ENCODE assay signal across 18 mouse cellular contexts in the genomic region with DNA sequence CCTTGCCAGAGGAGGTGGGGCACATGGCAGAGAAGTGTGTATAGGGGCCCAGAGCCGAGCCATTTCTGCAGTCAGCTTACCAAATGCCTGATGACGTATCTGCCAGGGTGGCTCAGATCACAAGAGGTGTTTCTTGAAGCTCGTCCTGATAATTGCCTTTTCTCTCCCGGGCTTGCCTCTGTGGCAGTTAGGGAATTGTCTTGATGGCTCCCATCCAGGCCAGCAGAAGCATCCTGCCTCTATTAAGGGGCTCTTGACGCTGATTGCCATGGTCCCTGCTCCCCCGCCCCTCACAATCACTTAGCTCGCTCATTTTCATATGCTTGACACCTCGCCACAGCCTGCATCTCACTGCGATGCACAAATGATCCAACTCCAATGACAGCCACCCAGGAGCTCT. TPM values are rescaled to one million over a fixed set of nuclear protein-coding genes. Genes with fewer than 3 reads are reported as not detected.
A peak's percentile ranks its signal among the peaks of the same experiment; 100 is the strongest.
DNase-seq lines count a peak whose midpoint lies in the region; ATAC-seq lines count a peak whose summit lies in the region.
"Had no signal": no experiment of that assay in that cellular context is flagged by ENCODE, and none has a peak within 500 bp of the region (broad histone marks: within the 10 kb centered on the region; RNA-seq: fewer than 3 reads in every experiment).

No protein-coding gene starts in this region.

- peak; percentile 68 for DNase-seq in cerebellum, postnatal 10 days
- no peak for DNase-seq in cerebellum, adult 11 months
- DNase-seq in limb, embryonic 11.5 days (ENCODE audit: low spot score): no peak
- DNase-seq in limb, embryonic 10.5 days (ENCODE audit: low spot score): no peak
- DNase-seq in neural tube, embryonic 10.5 days (ENCODE audit: extremely low spot score, low spot score): no peak
- DNase-seq in heart, adult 18-20 months: no peak
- DNase-seq: cerebellum, postnatal 25 days; heart, adult 2 months; kidney, adult 18-20 months; kidney, postnatal 10 days; spleen, adult 18-20 months had no signal

- peaks cover 9% of the 10 kb centered on the region; the same call in 1 of the 2 replicates for H3K4me1 ChIP-seq in limb, embryonic 11.5 days (ENCODE audit: control insufficient read depth, insufficient read depth, low read length)
- H3K4me1 ChIP-seq in limb, embryonic 10.5 days: peaks cover 67% of the 10 kb centered on the region
- H3K4me1 ChIP-seq in neural tube, embryonic 13.5 days (replicated peaks): peaks cover 69% of the 10 kb centered on the region
- peaks cover 52% of the 10 kb centered on the region for H3K4me1 ChIP-seq in stomach, embryonic 16.5 days (ENCODE audit: control insufficient read depth, insufficient read depth, low read length)

- H3K27ac ChIP-seq in limb, embryonic 11.5 days (replicated peaks; ENCODE audit: low read depth, low read length): no peak overlapping the region
- no peak overlapping the region for H3K27ac ChIP-seq in limb, embryonic 10.5 days
- peak overlapping the region; percentile 46 for H3K27ac ChIP-seq in neural tube, embryonic 13.5 days (replicated peaks)
- H3K27ac ChIP-seq in stomach, embryonic 16.5 days (ENCODE audit: low read length): 0 out of 2 replicates have a peak overlapping the region, but pooled peaks have one; percentile 27
- H3K27ac ChIP-seq: left cerebral cortex, adult 2 months had no signal

- H3K36me3 ChIP-seq in limb, embryonic 11.5 days (ENCODE audit: control insufficient read depth, insufficient read depth, low read length): no peaks in the 10 kb centered on the region
- no peaks in the 10 kb centered on the region for H3K36me3 ChIP-seq in limb, embryonic 10.5 days
- no peaks in the 10 kb centered on the region for H3K36me3 ChIP-seq in neural tube, embryonic 13.5 days
- no peaks in the 10 kb centered on the region for H3K36me3 ChIP-seq in stomach, embryonic 16.5 days (ENCODE audit: control insufficient read depth, insufficient read depth, low read length)
- H3K36me3 ChIP-seq: G1E had no signal

- WGBS in limb, embryonic 11.5 days: 20% methylated on average over 9 of the region's 9 CpGs
- 17% methylated on average over 9 of the region's 9 CpGs for WGBS in limb, embryonic 10.5 days
- WGBS in neural tube, embryonic 13.5 days: 26% methylated on average over 9 of the region's 9 CpGs
- WGBS in stomach, embryonic 16.5 days: 51% methylated on average over 9 of the region's 9 CpGs

- no peaks in the 10 kb centered on the region for H3K27me3 ChIP-seq in limb, embryonic 11.5 days (ENCODE audit: control insufficient read depth, insufficient read depth, low read length)
- H3K27me3 ChIP-seq in limb, embryonic 10.5 days (ENCODE audit: low read depth, poor library complexity, severe bottlenecking): no peaks in the 10 kb centered on the region; the same call in 1 of the 2 replicates
- H3K27me3 ChIP-seq in neural tube, embryonic 13.5 days: no peaks in the 10 kb centered on the region; the same call in none of the 2 replicates
- H3K27me3 ChIP-seq in stomach, embryonic 16.5 days (ENCODE audit: control insufficient read depth, insufficient read depth, low read length): no peaks in the 10 kb centered on the region

- H3K4me2 ChIP-seq in limb, embryonic 11.5 days (ENCODE audit: low read depth, severe bottlenecking): no peak overlapping the region
- no peak overlapping the region for H3K4me2 ChIP-seq in neural tube, embryonic 13.5 days
- no peak overlapping the region for H3K4me2 ChIP-seq in stomach, embryonic 16.5 days (ENCODE audit: low read depth, low read length)

- 0 out of 2 replicates have a peak overlapping the region, but pooled peaks have one; percentile 17 for H3K9ac ChIP-seq in limb, embryonic 11.5 days (ENCODE audit: low read length)
- H3K9ac ChIP-seq in neural tube, embryonic 13.5 days: no peak overlapping the region
- 0 out of 2 replicates have a peak overlapping the region, but pooled peaks have one; percentile 16 for H3K9ac ChIP-seq in stomach, embryonic 16.5 days (ENCODE audit: low read length)

- no peak overlapping the region for H3K4me3 ChIP-seq in limb, embryonic 11.5 days (ENCODE audit: low read depth, low read length)
- H3K4me3 ChIP-seq in limb, embryonic 10.5 days: no peak overlapping the region
- H3K4me3 ChIP-seq in neural tube, embryonic 13.5 days: no peak overlapping the region
- H3K4me3 ChIP-seq in stomach, embryonic 16.5 days (replicated peaks; ENCODE audit: low read length): no peak overlapping the region
- H3K4me3 ChIP-seq: erythroblast, embryonic 14.5 days; heart, adult 2 months; left cerebral cortex, adult 2 months; megakaryocyte, embryonic 14.5 days had no signal

- no peak for ATAC-seq in limb, embryonic 11.5 days (ENCODE audit: insufficient number of reproducible peaks, low FRiP score, low TSS enrichment, low read depth)
- no peak for ATAC-seq in neural tube, embryonic 13.5 days (ENCODE audit: low read depth)
- ATAC-seq in stomach, embryonic 16.5 days (ENCODE audit: insufficient read depth, low FRiP score): no peak
- ATAC-seq: CD4-positive, CD25-positive, alpha-beta regulatory T cell, adult 4 months had no signal

- no peaks in the 10 kb centered on the region for H3K9me3 ChIP-seq in limb, embryonic 11.5 days (ENCODE audit: control insufficient read depth, low read length)
- no peaks in the 10 kb centered on the region for H3K9me3 ChIP-seq in limb, embryonic 10.5 days (replicated peaks)
- no peaks in the 10 kb centered on the region for H3K9me3 ChIP-seq in neural tube, embryonic 13.5 days
- H3K9me3 ChIP-seq in stomach, embryonic 16.5 days (replicated peaks; ENCODE audit: control insufficient read depth, low read length): no peaks in the 10 kb centered on the region
- H3K9me3 ChIP-seq: G1E; megakaryocyte, embryonic 14.5 days had no signal

RNA-seq across cellular contexts. Expression of a gene that starts 50.5 kb away (rescaled TPM):
- 19.1 and 19.3 TPM in 2 replicates for polyA plus RNA-seq in limb, embryonic 11.5 days (2014; fragmentation: Nextera tagmentation; extraction: Ambion mirVana)
- 22.9 and 25.3 TPM in 2 replicates for polyA plus RNA-seq in limb, embryonic 10.5 days (2016; fragmentation: Nextera tagmentation; extraction: Ambion mirVana)
- 43.1 and 43.4 TPM in 2 replicates for polyA plus RNA-seq in neural tube, embryonic 13.5 days (2015; fragmentation: Nextera tagmentation; extraction: Ambion mirVana)
- 31.2 and 36.1 TPM in 2 replicates for polyA plus RNA-seq in stomach, embryonic 16.5 days (2015; fragmentation: Nextera tagmentation; extraction: Ambion mirVana)
- total RNA-seq in heart, adult 18-20 months (2021): 10 to 100 TPM; 22.0 to 25.3 TPM

Comparison
In these comparisons a context has a peak if more than half of its experiments do, and no peak if none do; other contexts are left out.
1. DNase-seq: peak in cerebellum, postnatal 10 days (2 of 2); none in cerebellum, adult 11 months (single experiment), limb, embryonic 11.5 days (single experiment), limb, embryonic 10.5 days (single experiment), neural tube, embryonic 10.5 days (single experiment) and heart, adult 18-20 months (0 of 2).
2. H3K27ac ChIP-seq: peak in neural tube, embryonic 13.5 days (single experiment) and stomach, embryonic 16.5 days (single experiment); none in limb, embryonic 11.5 days (single experiment) and limb, embryonic 10.5 days (single experiment).